In the genomic region with DNA sequence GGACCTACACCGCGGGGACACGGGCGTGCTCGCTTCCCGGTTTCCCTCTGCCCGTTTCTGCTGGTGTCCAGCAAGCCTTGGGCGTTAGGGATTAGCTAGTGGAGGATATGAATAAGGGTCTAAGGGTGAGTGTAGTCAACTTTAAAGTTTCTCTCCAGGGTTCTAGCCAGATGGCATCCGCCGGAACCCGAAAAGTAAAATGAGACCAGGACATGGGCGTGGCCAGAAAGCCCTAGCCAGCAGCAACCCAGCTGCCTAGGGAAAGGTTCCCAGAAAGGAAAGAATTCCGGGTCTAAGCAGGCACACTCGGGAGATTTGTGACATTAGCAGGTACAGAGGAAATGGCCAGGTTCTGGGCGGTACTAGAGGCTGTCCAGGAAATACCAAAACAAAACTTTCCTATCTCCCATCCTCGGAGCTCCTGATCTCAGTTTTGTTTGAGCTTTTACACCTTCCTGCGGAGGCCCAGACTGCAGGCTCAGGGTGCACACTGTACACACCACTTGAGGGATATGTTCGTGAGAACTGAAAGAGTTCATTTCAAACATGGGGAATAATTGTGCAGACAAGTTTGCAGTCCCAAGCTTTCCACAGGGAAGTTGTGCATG, we compare ENCODE assay signal across 8 mouse cellular contexts. TPM values are rescaled to one million over a fixed set of nuclear protein-coding genes. Genes with fewer than 3 reads are reported as not detected.
A peak's percentile ranks its signal among the peaks of the same experiment; 100 is the strongest.
DNase-seq lines count a peak whose midpoint lies in the region; ATAC-seq and TF ChIP-seq lines count a peak whose summit lies in the region.

No protein-coding gene starts in this region.

- no peak for TF ChIP-seq CTCF in E14TG2a.4 (conservative IDR thresholded peaks at IDR 0.05; ENCODE audit: low read length)
- no peak for TF ChIP-seq CTCF in kidney, postnatal 0 days (IDR thresholded peaks at IDR 0.05; ENCODE audit: low read depth)
- TF ChIP-seq CTCF in liver, postnatal 0 days (IDR thresholded peaks at IDR 0.05; ENCODE audit: low read depth) = no peak

- 2% methylated on average over 18 of the region's 18 CpGs for WGBS in heart, embryonic 15.5 days
- under 1% methylated on average over 18 of the region's 18 CpGs for WGBS in kidney, postnatal 0 days
- WGBS in liver, postnatal 0 days (ENCODE audit: insufficient replicate concordance) = 1% methylated on average over 17 of the region's 18 CpGs
- WGBS in neural tube, embryonic 11.5 days = 2% methylated on average over 18 of the region's 18 CpGs

- no peaks in the 10 kb centered on the region for H3K36me3 ChIP-seq in E14TG2a.4 (ENCODE audit: insufficient read depth, low read length)
- H3K36me3 ChIP-seq in heart, embryonic 15.5 days = no peaks in the 10 kb centered on the region
- no peaks in the 10 kb centered on the region for H3K36me3 ChIP-seq in kidney, postnatal 0 days (ENCODE audit: insufficient read depth, low read length)
- no peaks in the 10 kb centered on the region for H3K36me3 ChIP-seq in liver, postnatal 0 days (replicated peaks; ENCODE audit: insufficient read depth, low read length)
- H3K36me3 ChIP-seq in neural tube, embryonic 11.5 days (ENCODE audit: control insufficient read depth, insufficient read depth, low read length) = no peaks in the 10 kb centered on the region

- peak overlapping the region; percentile 84 for H3K9ac ChIP-seq in heart, embryonic 15.5 days
- H3K9ac ChIP-seq in kidney, postnatal 0 days (ENCODE audit: low read depth, low read length) = peak overlapping the region; percentile 97
- H3K9ac ChIP-seq in liver, postnatal 0 days (replicated peaks) = peak overlapping the region; percentile 85
- peak overlapping the region; percentile 90 for H3K9ac ChIP-seq in neural tube, embryonic 11.5 days (ENCODE audit: low read length)

- H3K4me1 ChIP-seq in E14TG2a.4 (replicated peaks; ENCODE audit: low read depth, low read length) = peaks cover 72% of the 10 kb centered on the region
- peaks cover 45% of the 10 kb centered on the region for H3K4me1 ChIP-seq in heart, embryonic 15.5 days (replicated peaks)
- peaks cover 25% of the 10 kb centered on the region for H3K4me1 ChIP-seq in kidney, postnatal 0 days (replicated peaks; ENCODE audit: insufficient read depth, low read length)
- H3K4me1 ChIP-seq in liver, postnatal 0 days (ENCODE audit: insufficient read depth) = peaks cover 39% of the 10 kb centered on the region
- H3K4me1 ChIP-seq in neural tube, embryonic 11.5 days (ENCODE audit: control insufficient read depth, insufficient read depth, low read length) = peaks cover 8% of the 10 kb centered on the region; the same call in 1 of the 2 replicates

- no peak for TF ChIP-seq EP300 in liver, postnatal 0 days (IDR thresholded peaks at IDR 0.05; ENCODE audit: low read depth)

- H3K4me3 ChIP-seq in E14TG2a.4 (replicated peaks; ENCODE audit: low read length) = peak overlapping the region; percentile 93
- peak overlapping the region; percentile 82 for H3K4me3 ChIP-seq in heart, embryonic 15.5 days
- peak overlapping the region; percentile 89 for H3K4me3 ChIP-seq in kidney, postnatal 0 days (replicated peaks; ENCODE audit: low read depth, low read length)
- peak overlapping the region; percentile 91 for H3K4me3 ChIP-seq in liver, postnatal 0 days (ENCODE audit: low read depth, low read length)
- H3K4me3 ChIP-seq in neural tube, embryonic 11.5 days (ENCODE audit: low read depth, low read length) = peak overlapping the region; percentile 67

- H3K4me2 ChIP-seq in heart, embryonic 15.5 days = peak overlapping the region; percentile 75
- peak overlapping the region; percentile 86 for H3K4me2 ChIP-seq in kidney, postnatal 0 days (ENCODE audit: low read length)
- H3K4me2 ChIP-seq in liver, postnatal 0 days (ENCODE audit: low read depth, low read length) = peak overlapping the region; percentile 82
- peak overlapping the region; percentile 66 for H3K4me2 ChIP-seq in neural tube, embryonic 11.5 days (ENCODE audit: low read depth)

- no peaks in the 10 kb centered on the region for H3K27me3 ChIP-seq in E14TG2a.4 (ENCODE audit: insufficient read depth, low read length)
- no peaks in the 10 kb centered on the region for H3K27me3 ChIP-seq in heart, embryonic 15.5 days
- H3K27me3 ChIP-seq in kidney, postnatal 0 days (ENCODE audit: insufficient read depth, low read length) = no peaks in the 10 kb centered on the region
- no peaks in the 10 kb centered on the region for H3K27me3 ChIP-seq in liver, postnatal 0 days (ENCODE audit: insufficient read depth, low read length)
- H3K27me3 ChIP-seq in neural tube, embryonic 11.5 days (ENCODE audit: control insufficient read depth, insufficient read depth, low read length) = no peaks in the 10 kb centered on the region

- no peaks in the 10 kb centered on the region for H3K9me3 ChIP-seq in E14TG2a.4 (ENCODE audit: low read length)
- H3K9me3 ChIP-seq in heart, embryonic 15.5 days (replicated peaks) = no peaks in the 10 kb centered on the region
- H3K9me3 ChIP-seq in kidney, postnatal 0 days (replicated peaks; ENCODE audit: low read length) = no peaks in the 10 kb centered on the region
- no peaks in the 10 kb centered on the region for H3K9me3 ChIP-seq in liver, postnatal 0 days (ENCODE audit: low read length)
- no peaks in the 10 kb centered on the region for H3K9me3 ChIP-seq in neural tube, embryonic 11.5 days (ENCODE audit: control insufficient read depth, low read length)

- ATAC-seq in erythroblast, adult 5-6 weeks (replicated peaks; ENCODE audit: low FRiP score, poor library complexity, severe bottlenecking) = peak; percentile 44
- ATAC-seq in heart, embryonic 15.5 days (replicated peaks; ENCODE audit: insufficient number of reproducible peaks, insufficient read depth, low FRiP score, low read depth) = peak; percentile 56
- peak; percentile 65 for ATAC-seq in kidney, postnatal 0 days (replicated peaks; ENCODE audit: low FRiP score, low read depth)
- peak; percentile 41 for ATAC-seq in liver, postnatal 0 days
- peak; percentile 64 for ATAC-seq in neural tube, embryonic 11.5 days (ENCODE audit: insufficient read depth, low FRiP score, low TSS enrichment)

- peak; percentile 77 for DNase-seq in adrenal gland, adult 8-10 months
- peak; percentile 86 for DNase-seq in kidney, postnatal 0 days (ENCODE audit: low spot score)
- DNase-seq in liver, postnatal 0 days = peak; percentile 67
- peak; percentile 76 for DNase-seq in neural tube, embryonic 11.5 days (ENCODE audit: low spot score)
- peak; percentile 41 to 50 for DNase-seq in thymus, postnatal 36 days

- peak overlapping the region; percentile 95 for H3K27ac ChIP-seq in heart, embryonic 15.5 days
- H3K27ac ChIP-seq in kidney, postnatal 0 days = peak overlapping the region; percentile 98
- H3K27ac ChIP-seq in liver, postnatal 0 days (ENCODE audit: low read depth) = peak overlapping the region; percentile 96
- peak overlapping the region; percentile 85 for H3K27ac ChIP-seq in neural tube, embryonic 11.5 days (ENCODE audit: low read depth, low read length)

RNA-seq across cellular contexts. Expression of a gene that starts 0.6 kb away (rescaled TPM):
- 10 to 100 TPM; 35.5 to 44.5 (median 40.4) TPM for total RNA-seq in adrenal gland, adult 8-10 months (2022)
- total RNA-seq in erythroblast, adult 5-6 weeks (2015; ENCODE audit: low replicate concordance) = 91.5 and 96.6 TPM in 2 replicates
- 81.3 and 85.3 TPM in 2 replicates for total RNA-seq in erythroblast, adult 5-6 weeks (2017; ENCODE audit: low replicate concordance)
- polyA plus RNA-seq in heart, embryonic 15.5 days (2015; fragmentation: Nextera tagmentation; extraction: Ambion mirVana) = 25.6 and 26.9 TPM in 2 replicates
- polyA plus RNA-seq in kidney, postnatal 0 days (2015; fragmentation: Nextera tagmentation; extraction: Ambion mirVana) = 20.4 and 21.3 TPM in 2 replicates
- polyA plus RNA-seq in liver, postnatal 0 days (2015; fragmentation: Nextera tagmentation; extraction: Ambion mirVana) = 10.1 and 12.6 TPM in 2 replicates
- polyA plus RNA-seq in neural tube, embryonic 11.5 days (2014; fragmentation: Nextera tagmentation; extraction: Ambion mirVana) = 33.0 and 35.4 TPM in 2 replicates

Comparison
In these comparisons a context has a peak if more than half of its experiments do, and no peak if none do; other contexts are left out.
1. Peak in every context shown above with its lines: DNase-seq, ATAC-seq, H3K4me3 ChIP-seq and H3K27ac ChIP-seq.